Mouse (Mus musculus) B cell, adult 62 days (primary cell): ENCODE results near the gene 1700109H08Rik. TPM values are rescaled to one million over a fixed set of nuclear protein-coding genes. Genes with fewer than 3 reads are reported as not detected.

Experiments used
- total RNA-seq: library from RNA; stranded (reverse); gene quantifications from 4 replicates; pipeline ENCODE4 v1.2.4, GENCODE M21; 2023

1700109H08Rik gene
- 26.3 to 32.8 TPM (median 26.9 TPM) in 4 replicates for total RNA-seq

GRCm38 (mm10) chr5:3571266-3571665 is at the start of gene 1700109H08Rik:
1700109H08Rik (plus strand) TSS chr5:3571566.

GRCm38 (mm10) chr5:3543629-3544479 is 27.5 kb upstream of the 1700109H08Rik start, which contains the start of gene Fam133b:
Fam133b (plus strand) TSS chr5:3543833.

GRCm38 (mm10) chr5:3595693-3596398 is 24.5 kb downstream of the 1700109H08Rik start, which contains the start of gene Pex1:
Pex1 (plus strand) TSS chr5:3596066.

GRCm38 (mm10) chr5:3596399-3596766 is 25.0 kb downstream of the 1700109H08Rik start, which contains the start of gene Rbm48:
Rbm48 (minus strand) TSS chr5:3596585.

Other genes with a start within 250 kb of the 1700109H08Rik start
- 30.0 to 42.5 TPM (median 37.7 TPM) in 4 replicates for gene Cdk6, start 230.1 kb upstream of the 1700109H08Rik start, total RNA-seq
- 99.2 to 116 TPM (median 110 TPM) in 4 replicates for gene Fam133b, start 27.7 kb upstream of the 1700109H08Rik start, total RNA-seq
- 18.0 to 27.7 TPM (median 26.6 TPM) in 4 replicates for gene Pex1, start 24.5 kb downstream of the 1700109H08Rik start, total RNA-seq
- gene Rbm48, start 25.0 kb downstream of the 1700109H08Rik start, total RNA-seq: 64.6 to 84.4 TPM (median 74.8 TPM) in 4 replicates
- not detected in 4 replicates for gene Tmbim7, start 79.6 kb downstream of the 1700109H08Rik start, total RNA-seq
- gene Gatad1, start 85.6 kb downstream of the 1700109H08Rik start, total RNA-seq: 31.6 to 51.4 TPM (median 47.3 TPM) in 4 replicates
- 54.0 to 66.5 TPM (median 56.9 TPM) in 4 replicates for gene Ankib1, start 231.4 kb downstream of the 1700109H08Rik start, total RNA-seq
- gene Krit1, start 231.6 kb downstream of the 1700109H08Rik start, total RNA-seq: 68.7 to 90.1 TPM (median 79.8 TPM) in 4 replicates